Mouse (Mus musculus) erythroblast, embryonic 14.5 days (primary cell): ENCODE measurements around the gene Rps2.

ENCODE experiments used
- GATA1 ChIP-seq: IDR thresholded peaks from 2 replicates; pipeline ENCODE4 v1.6.1; 2012; ENCODE audit warnings: low read length, inconsistent platforms, mixed read lengths
- TAL1 ChIP-seq: IDR thresholded peaks from 3 replicates; pipeline ENCODE4 v1.6.1; 2012; ENCODE audit warnings: low read length, inconsistent platforms, mixed read lengths

- TF ChIP-seq GATA1 (no peak), TAL1 (no peak)
Observed at GRCm38 (mm10) chr17:24744381-24744780, 26.5 kb downstream of the Rps2 start.
